In the genomic region with DNA sequence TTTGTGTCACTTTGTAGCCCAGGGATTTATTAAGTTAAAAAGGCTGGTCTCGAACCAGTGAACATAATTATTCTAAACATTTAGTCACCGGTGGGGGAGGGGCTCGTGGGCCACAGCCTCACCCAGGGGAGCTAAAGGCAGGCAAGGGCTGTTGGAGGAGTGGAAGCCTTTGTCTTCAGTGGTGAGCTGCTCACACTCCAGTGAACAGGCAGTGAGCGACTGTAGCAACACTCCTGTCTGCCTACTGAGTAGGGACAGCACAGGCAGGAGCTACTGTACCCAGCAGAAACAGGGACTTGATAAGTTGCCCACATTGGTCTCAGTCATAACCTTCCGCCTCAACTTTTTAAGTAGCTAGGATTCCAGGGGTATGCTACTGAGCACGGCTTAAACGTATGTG, we compare ENCODE assay signal across 26 mouse cellular contexts. TPM values are rescaled to one million over a fixed set of nuclear protein-coding genes. Genes with fewer than 3 reads are reported as not detected.
DNase-seq lines count a peak whose midpoint lies in the region; ATAC-seq and TF ChIP-seq lines count a peak whose summit lies in the region.
"Had no signal": no experiment of that assay in that cellular context is flagged by ENCODE, and none has a peak within 500 bp of the region (broad histone marks: within the 10 kb centered on the region; RNA-seq: fewer than 3 reads in every experiment).

No protein-coding gene starts in this region.

- ATAC-seq in hindbrain, embryonic 13.5 days (ENCODE audit: low FRiP score) = 0 out of 2 replicates have a peak, but pooled peaks have one; percentile 43
- no peak for ATAC-seq in hindbrain, embryonic 16.5 days
- ATAC-seq in liver, postnatal 0 days = 0 out of 2 replicates have a peak, but pooled peaks have one; percentile 7
- ATAC-seq in liver, embryonic 11.5 days (replicated peaks; ENCODE audit: low FRiP score) = no peak
- no peak; the same call in 1 of the 2 replicates for ATAC-seq in embryonic facial prominence, embryonic 11.5 days (replicated peaks; ENCODE audit: insufficient number of reproducible peaks, low FRiP score, low TSS enrichment, low read depth)
- ATAC-seq: forebrain, embryonic 15.5 days; inflammation-experienced regulatory T-cells, adult 6 months had no signal

- H3K36me3 ChIP-seq in heart, embryonic 10.5 days = peaks cover 56% of the 10 kb centered on the region
- peaks cover 18% of the 10 kb centered on the region for H3K36me3 ChIP-seq in hindbrain, embryonic 13.5 days
- H3K36me3 ChIP-seq in hindbrain, embryonic 16.5 days (ENCODE audit: control insufficient read depth, insufficient read depth, low read length) = no peaks in the 10 kb centered on the region
- H3K36me3 ChIP-seq in liver, postnatal 0 days (replicated peaks; ENCODE audit: insufficient read depth, low read length) = peaks cover 5% of the 10 kb centered on the region; the same call in 1 of the 2 replicates
- H3K36me3 ChIP-seq in liver, embryonic 11.5 days (ENCODE audit: control insufficient read depth, insufficient read depth, low read length) = no peaks in the 10 kb centered on the region
- H3K36me3 ChIP-seq in embryonic facial prominence, embryonic 11.5 days (replicated peaks; ENCODE audit: control insufficient read depth, insufficient read depth, low read depth, low read length) = no peaks in the 10 kb centered on the region
- H3K36me3 ChIP-seq: forebrain, embryonic 15.5 days; liver, embryonic 15.5 days had no signal

- no peaks in the 10 kb centered on the region for H3K9me3 ChIP-seq in heart, embryonic 10.5 days
- no peaks in the 10 kb centered on the region for H3K9me3 ChIP-seq in hindbrain, embryonic 13.5 days
- no peaks in the 10 kb centered on the region for H3K9me3 ChIP-seq in hindbrain, embryonic 16.5 days (ENCODE audit: control insufficient read depth, low read length)
- H3K9me3 ChIP-seq in liver, postnatal 0 days (ENCODE audit: low read length) = no peaks in the 10 kb centered on the region
- no peaks in the 10 kb centered on the region for H3K9me3 ChIP-seq in liver, embryonic 11.5 days (ENCODE audit: control insufficient read depth, low read length)
- no peaks in the 10 kb centered on the region for H3K9me3 ChIP-seq in embryonic facial prominence, embryonic 11.5 days (replicated peaks; ENCODE audit: control insufficient read depth, low read length)
- H3K9me3 ChIP-seq: forebrain, embryonic 15.5 days; liver, embryonic 15.5 days; lung, embryonic 15.5 days; neural tube, embryonic 12.5 days had no signal

- DNase-seq in heart, embryonic 10.5 days (ENCODE audit: low spot score) = no peak
- DNase-seq in heart, adult 9 months (ENCODE audit: low spot score in 2 of 2) = no peak
- DNase-seq in liver, postnatal 0 days = no peak
- no peak for DNase-seq in liver, embryonic 11.5 days (ENCODE audit: low spot score)
- no peak for DNase-seq in embryonic facial prominence, embryonic 11.5 days (ENCODE audit: low spot score)
- DNase-seq in adrenal gland, postnatal 36 days = no peak
- DNase-seq: adrenal gland, postnatal 25 days; cerebellum, adult 2 months; cerebellum, postnatal 14 days; heart, adult 2 months; kidney, adult 18-20 months; kidney, postnatal 36 days; left cerebral cortex, postnatal 4 days; liver; thymus, adult 2 months; thymus, postnatal 36 days had no signal

- H3K9ac ChIP-seq in hindbrain, embryonic 13.5 days = no peak overlapping the region
- no peak overlapping the region for H3K9ac ChIP-seq in hindbrain, embryonic 16.5 days (ENCODE audit: low read depth, low read length)
- H3K9ac ChIP-seq in liver, postnatal 0 days (replicated peaks) = no peak overlapping the region
- no peak overlapping the region for H3K9ac ChIP-seq in liver, embryonic 11.5 days (ENCODE audit: low read depth, low read length)
- H3K9ac ChIP-seq in embryonic facial prominence, embryonic 11.5 days (replicated peaks; ENCODE audit: low read length) = peak overlapping the region; percentile 9; the same call in 1 of the 2 replicates
- H3K9ac ChIP-seq: forebrain, embryonic 15.5 days; hindbrain, embryonic 14.5 days; liver, embryonic 15.5 days; lung, embryonic 15.5 days; neural tube, embryonic 12.5 days had no signal

- H3K4me3 ChIP-seq in heart, embryonic 10.5 days = no peak overlapping the region
- no peak overlapping the region for H3K4me3 ChIP-seq in hindbrain, embryonic 13.5 days
- no peak overlapping the region for H3K4me3 ChIP-seq in hindbrain, embryonic 16.5 days (ENCODE audit: low read length)
- H3K4me3 ChIP-seq in liver, postnatal 0 days (ENCODE audit: low read depth, low read length) = no peak overlapping the region
- no peak overlapping the region for H3K4me3 ChIP-seq in liver, embryonic 11.5 days (ENCODE audit: low read depth, low read length)
- no peak overlapping the region for H3K4me3 ChIP-seq in embryonic facial prominence, embryonic 11.5 days (ENCODE audit: low read depth, low read length)
- H3K4me3 ChIP-seq: forebrain, embryonic 15.5 days; heart, adult 2 months; liver, embryonic 15.5 days; lung, embryonic 15.5 days; myocyte; neural tube, embryonic 12.5 days had no signal

- no peaks in the 10 kb centered on the region for H3K27me3 ChIP-seq in heart, embryonic 10.5 days (ENCODE audit: insufficient read depth, poor library complexity, severe bottlenecking)
- no peaks in the 10 kb centered on the region for H3K27me3 ChIP-seq in hindbrain, embryonic 13.5 days
- no peaks in the 10 kb centered on the region for H3K27me3 ChIP-seq in hindbrain, embryonic 16.5 days (replicated peaks; ENCODE audit: control insufficient read depth, insufficient read depth, low read length)
- H3K27me3 ChIP-seq in liver, postnatal 0 days (ENCODE audit: insufficient read depth, low read length) = no peaks in the 10 kb centered on the region
- H3K27me3 ChIP-seq in liver, embryonic 11.5 days (replicated peaks; ENCODE audit: control insufficient read depth, insufficient read depth, low read length) = no peaks in the 10 kb centered on the region
- H3K27me3 ChIP-seq in embryonic facial prominence, embryonic 11.5 days (ENCODE audit: control insufficient read depth, insufficient read depth, low read length) = no peaks in the 10 kb centered on the region
- H3K27me3 ChIP-seq: forebrain, embryonic 15.5 days; liver, embryonic 15.5 days; lung, embryonic 15.5 days; neural tube, embryonic 12.5 days had no signal

- H3K4me1 ChIP-seq in heart, embryonic 10.5 days = peaks cover 55% of the 10 kb centered on the region
- H3K4me1 ChIP-seq in hindbrain, embryonic 13.5 days (replicated peaks) = peaks cover 11% of the 10 kb centered on the region
- no peaks in the 10 kb centered on the region for H3K4me1 ChIP-seq in hindbrain, embryonic 16.5 days (ENCODE audit: control insufficient read depth, insufficient read depth, low read depth, low read length)
- H3K4me1 ChIP-seq in liver, postnatal 0 days (ENCODE audit: insufficient read depth) = peaks cover 7% of the 10 kb centered on the region; the same call in 1 of the 2 replicates
- peaks cover 10% of the 10 kb centered on the region for H3K4me1 ChIP-seq in liver, embryonic 11.5 days (replicated peaks; ENCODE audit: control insufficient read depth, insufficient read depth, low read length)
- no peaks in the 10 kb centered on the region; the same call in 1 of the 2 replicates for H3K4me1 ChIP-seq in embryonic facial prominence, embryonic 11.5 days (ENCODE audit: control insufficient read depth, insufficient read depth, low read length)
- H3K4me1 ChIP-seq: forebrain, embryonic 15.5 days; liver, embryonic 15.5 days had no signal

- TF ChIP-seq CTCF in liver, postnatal 0 days (IDR thresholded peaks at IDR 0.05; ENCODE audit: low read depth) = no peak

- H3K4me2 ChIP-seq in hindbrain, embryonic 13.5 days = no peak overlapping the region
- H3K4me2 ChIP-seq in hindbrain, embryonic 16.5 days (ENCODE audit: low read length) = no peak overlapping the region
- no peak overlapping the region for H3K4me2 ChIP-seq in liver, postnatal 0 days (ENCODE audit: low read depth, low read length)
- H3K4me2 ChIP-seq in liver, embryonic 11.5 days = no peak overlapping the region
- no peak overlapping the region for H3K4me2 ChIP-seq in embryonic facial prominence, embryonic 11.5 days (ENCODE audit: low read depth, low read length)
- H3K4me2 ChIP-seq: forebrain, embryonic 15.5 days; hindbrain, embryonic 14.5 days; liver, embryonic 15.5 days; lung, embryonic 15.5 days; midbrain, embryonic 11.5 days; neural tube, embryonic 12.5 days had no signal

- H3K27ac ChIP-seq in heart, embryonic 10.5 days = peak overlapping the region; percentile 62
- H3K27ac ChIP-seq in hindbrain, embryonic 13.5 days = 0 out of 2 replicates have a peak overlapping the region, but pooled peaks have one; percentile 8
- H3K27ac ChIP-seq in hindbrain, embryonic 16.5 days (ENCODE audit: low read depth, low read length) = no peak overlapping the region
- H3K27ac ChIP-seq in liver, postnatal 0 days (ENCODE audit: low read depth) = no peak overlapping the region
- H3K27ac ChIP-seq in liver, embryonic 11.5 days (ENCODE audit: low read depth, low read length) = no peak overlapping the region
- H3K27ac ChIP-seq in embryonic facial prominence, embryonic 11.5 days (replicated peaks; ENCODE audit: low read depth, low read length) = no peak overlapping the region
- H3K27ac ChIP-seq: forebrain, embryonic 15.5 days; heart, adult 2 months; hindbrain, embryonic 14.5 days; liver, embryonic 15.5 days; lung, embryonic 15.5 days; neural tube, embryonic 12.5 days had no signal

- TF ChIP-seq EP300 in liver, postnatal 0 days (IDR thresholded peaks at IDR 0.05; ENCODE audit: low read depth) = no peak

- 79% methylated on average over 7 of the region's 7 CpGs for WGBS in heart, embryonic 10.5 days
- 61% methylated on average over 7 of the region's 7 CpGs for WGBS in hindbrain, embryonic 13.5 days
- WGBS in hindbrain, embryonic 16.5 days = 63% methylated on average over 7 of the region's 7 CpGs
- 70% methylated on average over 7 of the region's 7 CpGs for WGBS in liver, postnatal 0 days (ENCODE audit: insufficient replicate concordance)
- 83% methylated on average over 7 of the region's 7 CpGs for WGBS in liver, embryonic 11.5 days
- 67% methylated on average over 7 of the region's 7 CpGs for WGBS in embryonic facial prominence, embryonic 11.5 days

RNA-seq across cellular contexts. Expression of a gene that starts 44.5 kb away (rescaled TPM):
- polyA plus RNA-seq in heart, embryonic 10.5 days (2016; fragmentation: Nextera tagmentation; extraction: Ambion mirVana) = 11.8 and 14.6 TPM in 2 replicates
- 13.8 and 15.9 TPM in 2 replicates for polyA plus RNA-seq in hindbrain, embryonic 13.5 days (2015; fragmentation: Nextera tagmentation; extraction: Ambion mirVana)
- polyA plus RNA-seq in hindbrain, embryonic 16.5 days (2015; fragmentation: Nextera tagmentation; extraction: Ambion mirVana) = 15.8 and 18.2 TPM in 2 replicates
- polyA plus RNA-seq in liver, postnatal 0 days (2015; fragmentation: Nextera tagmentation; extraction: Ambion mirVana) = 4.0 and 4.8 TPM in 2 replicates
- polyA plus RNA-seq in liver, embryonic 11.5 days (2014; fragmentation: Nextera tagmentation; extraction: Ambion mirVana) = 14.6 and 16.5 TPM in 2 replicates
- 7.8 and 11.9 TPM in 2 replicates for polyA plus RNA-seq in embryonic facial prominence, embryonic 11.5 days (2014; fragmentation: Nextera tagmentation; extraction: Ambion mirVana)
- total RNA-seq in adrenal gland, postnatal 36 days (2021) = 1 to 10 TPM; 7.8 to 9.0 TPM

Comparison
In these comparisons a context has a peak if more than half of its experiments do, and no peak if none do; other contexts are left out.
1. H3K27ac ChIP-seq: peak in heart, embryonic 10.5 days (single experiment) and hindbrain, embryonic 13.5 days (single experiment); none in hindbrain, embryonic 16.5 days (single experiment), liver, postnatal 0 days (single experiment), liver, embryonic 11.5 days (single experiment) and embryonic facial prominence, embryonic 11.5 days (single experiment).
2. ATAC-seq: peak in hindbrain, embryonic 13.5 days (single experiment) and liver, postnatal 0 days (single experiment); none in hindbrain, embryonic 16.5 days (single experiment), liver, embryonic 11.5 days (single experiment) and embryonic facial prominence, embryonic 11.5 days (single experiment).